Mouse (Mus musculus): ENCODE results near the gene Mrpl4.
A peak's percentile ranks its signal among the peaks of the same experiment; 100 is the strongest.
"Not testable (repeated sequence)": the region's sequence is repeated elsewhere in the genome, so short reads cannot be mapped to it uniquely, and the experiment has no call there.

The Mrpl4 gene

DNA sequence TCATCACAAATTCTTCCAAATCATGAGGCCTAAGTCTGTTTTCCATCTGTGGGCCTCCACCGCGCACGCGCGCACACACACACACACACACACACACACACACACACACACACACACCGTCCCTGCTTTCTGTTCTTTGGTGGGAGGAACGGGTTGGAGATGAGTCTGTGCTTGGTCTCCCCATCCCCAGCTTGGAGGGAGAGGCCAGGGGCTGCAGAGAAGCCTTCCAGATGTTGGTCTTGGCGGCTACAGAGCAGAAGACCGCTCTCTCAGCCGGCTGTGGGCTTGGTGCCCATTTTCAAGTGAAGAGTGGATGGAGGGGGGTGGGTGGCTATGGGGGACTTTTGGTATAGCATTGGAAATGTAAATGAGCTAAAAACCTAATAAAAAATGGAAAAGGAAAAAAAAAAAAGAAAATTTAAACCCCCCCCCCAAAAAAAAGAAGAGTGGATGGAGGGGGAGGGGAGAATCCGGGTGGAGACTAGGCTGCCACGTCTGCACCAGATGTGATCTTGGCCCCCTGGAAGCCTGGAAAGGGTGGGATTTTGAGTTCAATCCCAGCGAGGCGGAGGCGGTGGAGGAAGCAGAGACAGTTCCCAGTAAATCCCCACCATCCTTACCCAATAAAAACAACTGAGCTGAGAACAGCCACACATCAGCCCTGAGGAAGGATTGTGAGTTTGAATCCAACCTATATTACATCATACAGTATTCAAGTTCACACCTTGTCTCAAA is 15.4 kb upstream of the Mrpl4 start:
- no peak for DNase-seq (ENCODE audit: low spot score)

DNA sequence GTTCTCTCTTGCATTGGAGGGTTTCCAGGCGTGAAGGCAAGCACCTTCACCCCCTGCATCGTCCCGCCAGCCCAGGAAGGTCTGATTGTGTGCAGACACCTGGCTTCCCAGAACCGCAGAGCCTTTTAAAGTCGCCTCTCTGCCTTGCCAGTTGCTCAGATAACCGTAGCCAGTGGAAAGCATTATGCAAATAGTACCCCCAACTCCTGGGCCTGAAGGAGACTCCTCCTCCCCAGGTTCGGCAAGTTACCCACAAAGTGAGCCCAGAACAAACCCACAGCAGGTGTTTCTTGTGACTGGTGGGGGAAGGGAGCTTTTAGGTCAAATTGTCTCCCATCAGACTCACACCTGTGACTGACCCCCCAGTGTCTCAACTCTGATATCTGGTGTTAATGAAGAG is 14.6 kb upstream of the Mrpl4 start:
- no peak for DNase-seq (ENCODE audit: low spot score)

DNA sequence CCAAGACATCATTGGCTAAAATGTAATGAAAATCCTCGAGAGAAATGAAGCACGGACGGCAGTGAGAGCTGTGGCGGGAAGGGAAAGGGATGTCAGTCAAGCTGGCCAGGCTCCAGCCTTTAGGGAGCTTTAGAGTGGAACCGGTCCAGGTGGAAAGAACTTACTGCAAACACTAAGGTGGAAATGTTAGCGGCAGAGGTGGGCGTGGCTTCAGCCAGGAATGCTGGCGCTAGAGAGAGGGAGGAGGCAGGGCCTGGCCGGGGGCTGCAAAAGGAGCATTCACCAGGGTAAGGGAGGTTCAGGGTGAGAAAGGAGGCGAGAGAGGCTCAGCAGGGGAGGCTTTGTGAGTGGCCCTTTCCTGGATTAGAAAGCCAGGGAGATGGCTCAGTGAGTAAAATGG is 11.7 kb upstream of the Mrpl4 start:
- no peak for DNase-seq (ENCODE audit: low spot score)

DNA sequence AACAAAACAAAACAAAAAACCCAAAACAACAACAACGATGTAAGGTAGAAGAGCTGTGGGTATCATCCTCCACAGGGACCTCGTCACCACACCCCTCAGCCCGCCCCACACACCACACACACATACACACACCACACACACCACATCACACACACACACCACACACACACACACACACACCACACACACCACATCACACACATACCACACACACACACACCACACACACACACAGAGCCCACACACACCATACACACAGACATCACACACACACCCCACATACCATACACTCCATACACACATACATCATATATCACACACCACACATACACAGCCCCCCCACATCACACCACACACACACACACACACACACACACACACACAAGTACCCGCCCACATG is 11.0 kb upstream of the Mrpl4 start:
- no peak for DNase-seq (ENCODE audit: low spot score)

DNA sequence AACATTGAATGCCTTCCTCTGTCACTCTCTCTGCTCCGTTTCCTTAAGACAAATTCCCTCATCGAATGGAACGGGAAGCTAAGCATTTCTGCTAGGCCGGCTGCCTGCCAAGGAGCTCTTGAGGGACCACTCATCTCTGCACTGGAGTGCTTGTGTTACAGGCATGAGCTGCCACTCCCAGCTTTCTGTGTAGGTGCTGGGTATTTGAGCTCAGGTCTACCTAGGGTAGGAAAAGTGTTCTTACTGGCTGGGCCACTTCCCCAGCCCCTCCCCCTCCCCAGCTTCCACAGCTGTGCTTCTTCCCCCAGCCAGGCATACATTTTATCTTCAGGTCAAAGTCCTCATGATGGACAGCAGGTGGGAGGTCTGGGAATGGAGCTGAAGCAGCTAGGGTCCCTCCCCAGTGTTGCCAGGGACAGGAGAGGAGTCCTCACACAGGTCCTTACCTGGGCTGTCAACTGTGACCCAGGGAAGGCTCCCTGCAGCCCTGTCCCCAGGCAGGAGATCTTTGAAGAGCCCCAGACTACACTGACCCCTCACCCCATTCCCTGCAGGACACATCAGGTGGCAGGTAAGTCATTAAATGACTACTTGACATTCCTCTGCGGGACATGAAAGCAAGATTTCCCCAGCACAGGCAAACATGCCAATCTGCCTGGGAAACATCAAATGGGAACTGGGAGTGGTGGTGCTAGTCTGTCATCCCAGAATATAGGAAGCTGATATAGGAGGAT is 9.2 kb upstream of the Mrpl4 start:
- DNase-seq (ENCODE audit: low spot score): no peak

GRCm38 (mm10) chr9:20995069-20995468 is 7.5 kb upstream of the Mrpl4 start:
- DNase-seq (ENCODE audit: low spot score): no peak

DNA sequence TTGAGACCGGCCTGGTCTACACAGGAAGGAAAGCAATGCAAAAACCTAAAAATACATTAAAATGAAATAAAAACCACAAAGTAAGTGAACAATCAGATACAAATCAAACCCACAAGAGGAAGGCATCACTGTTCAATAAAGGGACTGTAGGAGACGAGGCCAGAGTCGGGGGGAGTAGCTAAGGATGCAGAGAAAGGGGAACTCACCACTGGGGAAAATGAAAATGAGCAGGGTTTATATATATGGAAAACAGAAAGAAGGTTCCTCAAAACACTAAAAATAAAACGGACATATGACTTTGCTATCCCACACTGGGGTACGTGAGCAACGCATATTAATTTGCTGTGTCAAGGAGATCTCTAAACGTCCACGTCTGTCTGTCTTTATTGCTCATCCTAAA is 5.5 kb upstream of the Mrpl4 start:
- no peak for DNase-seq (ENCODE audit: low spot score)

- DNase-seq (ENCODE audit: low spot score): not testable (repeated sequence)
Observed at GRCm38 (mm10) chr9:20998337-20998736, 4.2 kb upstream of the Mrpl4 start.

- no peak for DNase-seq (ENCODE audit: low spot score)
Observed at GRCm38 (mm10) chr9:21000811-21001210, 1.7 kb upstream of the Mrpl4 start.

GRCm38 (mm10) chr9:21001651-21002200 is 812 bp upstream of the Mrpl4 start:
- no peak for DNase-seq (ENCODE audit: low spot score)

GRCm38 (mm10) chr9:21002270-21002626 is 290 bp upstream of the Mrpl4 start:
- DNase-seq (ENCODE audit: low spot score): no peak

DNA sequence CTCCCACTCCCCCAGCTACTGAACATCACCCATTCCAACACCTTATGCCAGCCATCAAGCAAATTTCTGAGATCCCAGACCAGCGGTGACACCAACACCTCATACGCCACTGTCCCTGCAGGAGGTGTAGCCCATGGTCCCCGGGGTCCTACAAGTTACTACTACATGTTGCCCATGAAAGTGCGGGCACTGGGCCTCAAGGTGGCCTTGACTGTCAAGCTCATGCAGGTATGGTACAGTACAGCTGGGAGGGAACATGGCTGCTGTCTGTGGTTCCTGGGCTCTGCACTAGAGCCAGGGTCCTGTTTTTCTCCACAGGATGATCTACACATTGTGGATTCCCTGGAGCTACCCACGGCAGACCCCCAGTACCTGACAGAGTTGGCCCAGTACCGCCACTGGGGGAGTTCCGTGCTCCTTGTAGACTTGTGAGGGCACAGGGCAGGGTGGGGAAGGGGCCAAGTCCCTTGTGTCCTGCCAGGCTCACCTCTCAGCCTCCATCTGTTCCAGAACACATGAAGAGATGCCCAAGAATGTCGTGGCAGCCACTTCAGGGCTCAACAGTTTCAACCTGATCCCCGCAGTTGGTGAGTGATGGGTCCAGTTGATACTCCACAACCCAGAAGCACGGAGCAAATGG is 4.9 kb downstream of the Mrpl4 start:
- DNase-seq (ENCODE audit: low spot score): no peak

DNA sequence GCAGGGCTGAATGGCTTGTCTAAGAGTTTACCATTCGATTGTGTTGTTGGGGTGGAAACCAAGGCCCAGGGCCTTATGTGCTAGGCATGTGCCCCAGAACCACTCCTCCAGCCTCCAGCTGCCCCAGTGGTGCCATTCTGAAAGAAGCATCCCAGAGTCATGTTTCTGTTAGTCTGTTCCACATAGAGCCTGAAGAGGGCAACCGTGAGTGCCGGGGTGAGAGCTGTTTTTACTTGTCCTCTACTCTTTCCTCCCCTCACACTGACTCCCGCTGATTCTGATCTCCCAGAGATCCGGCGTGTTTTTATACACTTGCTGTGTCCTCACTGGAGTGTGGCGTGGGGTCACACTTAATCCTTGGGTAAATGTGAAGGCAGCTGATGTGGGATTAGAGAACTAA is 5.5 kb downstream of the Mrpl4 start:
- no peak for DNase-seq (ENCODE audit: low spot score)

DNA sequence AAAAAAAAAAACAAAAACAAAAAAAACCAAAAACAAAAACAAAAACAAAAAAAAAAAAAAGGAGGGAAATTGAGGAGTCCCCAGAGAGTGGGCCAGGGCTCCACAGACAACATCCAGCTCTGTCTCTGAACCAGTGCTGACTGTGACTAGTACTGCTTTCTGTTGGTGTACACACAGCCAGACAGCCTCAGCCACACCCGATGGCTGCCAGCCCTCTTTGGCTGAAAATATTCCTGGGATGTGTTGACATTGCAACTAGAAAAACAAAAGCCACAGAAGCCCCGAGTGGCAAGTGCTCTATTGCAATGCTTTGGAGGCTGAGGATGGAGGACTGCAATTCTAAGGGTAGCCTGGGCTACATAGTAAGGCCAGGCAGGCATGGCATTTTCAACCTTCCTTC is 7.8 kb downstream of the Mrpl4 start:
- DNase-seq (ENCODE audit: low spot score): no peak

DNA sequence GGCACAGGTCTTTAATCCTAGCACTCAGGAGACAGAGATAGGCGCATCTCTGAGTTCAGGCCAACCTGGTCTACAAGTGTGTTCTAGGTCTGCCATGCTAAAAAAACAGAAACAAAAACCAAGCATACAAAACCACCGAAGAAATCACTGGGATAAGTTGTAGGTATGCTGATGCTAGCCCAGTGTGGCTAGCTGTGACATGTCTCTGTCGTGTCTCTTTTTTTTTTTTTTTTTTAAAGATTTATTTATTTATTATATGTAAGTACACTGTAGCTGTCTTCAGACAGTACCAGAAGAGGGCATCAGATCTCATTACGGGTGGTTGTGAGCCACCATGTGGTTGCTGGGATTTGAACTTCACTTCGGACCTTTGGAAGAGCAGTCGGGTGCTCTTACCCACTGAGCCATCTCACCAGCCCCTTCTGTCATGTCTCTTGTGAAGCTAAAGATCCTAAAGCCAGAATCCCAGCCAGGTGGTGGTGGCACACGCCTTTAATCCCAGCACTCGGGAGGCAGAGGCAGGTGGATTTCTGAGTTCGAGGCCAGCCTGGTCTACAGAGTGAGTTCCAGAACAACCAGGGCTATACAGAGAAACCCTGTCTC is 8.5 kb downstream of the Mrpl4 start:
- not testable (repeated sequence) for DNase-seq (ENCODE audit: low spot score)

GRCm38 (mm10) chr9:21011846-21012312 is 9.3 kb downstream of the Mrpl4 start:
- DNase-seq (ENCODE audit: low spot score): no peak

- DNase-seq (ENCODE audit: low spot score): no peak
Observed at GRCm38 (mm10) chr9:21012368-21012767, 9.8 kb downstream of the Mrpl4 start.

DNA sequence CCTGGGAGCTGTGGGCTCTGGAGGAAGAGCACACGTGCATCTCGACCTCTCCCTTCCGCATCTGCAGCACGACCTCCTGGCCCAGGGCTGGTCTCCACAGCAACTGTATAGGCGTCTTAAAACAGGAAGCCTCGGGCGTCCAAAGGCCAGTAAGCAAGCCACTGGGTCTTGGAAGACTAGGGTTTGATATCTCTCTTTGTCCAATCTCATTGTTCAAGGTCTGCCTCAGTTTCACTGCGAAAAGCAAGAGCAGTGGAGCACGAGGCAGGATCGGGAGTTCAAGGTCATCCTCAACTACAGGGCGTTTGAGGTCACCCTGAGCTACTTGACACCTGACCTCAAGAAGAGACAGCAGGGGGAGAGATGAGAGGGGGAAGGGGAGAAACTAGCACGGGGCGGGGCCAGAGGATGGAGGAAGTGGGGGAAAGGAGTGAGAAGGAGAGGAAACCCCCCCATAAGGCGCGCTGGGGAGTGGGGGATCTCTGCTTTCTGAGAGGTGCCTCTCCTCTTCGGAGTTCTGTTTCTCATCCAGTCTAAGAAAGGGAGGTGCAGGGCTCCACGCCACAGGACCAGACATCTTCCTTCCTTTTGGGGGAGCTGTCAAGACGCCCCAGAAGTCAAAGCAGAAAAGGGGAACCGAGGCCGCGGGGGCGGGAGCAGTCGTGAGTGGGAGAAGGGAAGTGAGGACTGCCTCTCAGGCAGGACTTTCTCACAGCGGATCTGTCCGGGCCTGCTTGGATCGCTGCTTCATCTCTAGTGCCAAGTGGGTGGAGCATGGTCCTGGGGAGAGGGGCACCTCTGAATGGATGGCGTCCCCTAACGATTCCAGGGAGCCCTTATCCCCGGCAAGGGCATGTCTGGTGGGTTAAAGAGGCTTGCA is 12.4 kb downstream of the Mrpl4 start:
- DNase-seq (ENCODE audit: low spot score): peak; percentile 72

DNA sequence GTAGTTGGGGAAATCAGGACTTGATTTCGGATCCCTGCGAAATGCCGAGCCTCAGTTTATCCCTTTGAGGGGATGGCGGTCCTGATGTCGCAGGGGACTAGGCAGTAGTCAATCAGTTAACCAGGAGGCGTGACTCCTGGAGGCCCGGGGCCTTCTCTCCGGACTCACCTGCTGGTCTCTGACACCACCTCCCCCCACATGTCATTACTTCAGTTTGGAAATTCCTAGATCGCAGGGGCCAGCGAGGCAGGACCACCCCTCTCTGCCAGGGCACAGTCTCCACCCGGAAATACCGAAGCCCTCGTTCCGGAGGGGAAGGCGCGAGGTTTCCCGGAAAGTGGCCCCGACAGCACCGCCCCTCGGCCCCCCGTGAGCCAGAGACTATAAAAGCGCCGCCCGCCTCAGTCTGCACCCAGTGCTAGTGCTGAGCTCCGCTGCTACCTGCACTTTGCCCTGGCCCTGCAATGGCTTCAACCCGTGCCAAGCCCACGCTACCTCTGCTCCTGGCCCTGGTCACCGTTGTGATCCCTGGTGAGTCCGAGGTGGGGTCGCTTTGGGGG is 13.1 kb downstream of the Mrpl4 start, which contains the start of gene Icam1:
Gene Icam1 (plus strand): TSS at position 415 of the 560 bp plus-strand sequence.
- DNase-seq (ENCODE audit: low spot score): peak; percentile 57

DNA sequence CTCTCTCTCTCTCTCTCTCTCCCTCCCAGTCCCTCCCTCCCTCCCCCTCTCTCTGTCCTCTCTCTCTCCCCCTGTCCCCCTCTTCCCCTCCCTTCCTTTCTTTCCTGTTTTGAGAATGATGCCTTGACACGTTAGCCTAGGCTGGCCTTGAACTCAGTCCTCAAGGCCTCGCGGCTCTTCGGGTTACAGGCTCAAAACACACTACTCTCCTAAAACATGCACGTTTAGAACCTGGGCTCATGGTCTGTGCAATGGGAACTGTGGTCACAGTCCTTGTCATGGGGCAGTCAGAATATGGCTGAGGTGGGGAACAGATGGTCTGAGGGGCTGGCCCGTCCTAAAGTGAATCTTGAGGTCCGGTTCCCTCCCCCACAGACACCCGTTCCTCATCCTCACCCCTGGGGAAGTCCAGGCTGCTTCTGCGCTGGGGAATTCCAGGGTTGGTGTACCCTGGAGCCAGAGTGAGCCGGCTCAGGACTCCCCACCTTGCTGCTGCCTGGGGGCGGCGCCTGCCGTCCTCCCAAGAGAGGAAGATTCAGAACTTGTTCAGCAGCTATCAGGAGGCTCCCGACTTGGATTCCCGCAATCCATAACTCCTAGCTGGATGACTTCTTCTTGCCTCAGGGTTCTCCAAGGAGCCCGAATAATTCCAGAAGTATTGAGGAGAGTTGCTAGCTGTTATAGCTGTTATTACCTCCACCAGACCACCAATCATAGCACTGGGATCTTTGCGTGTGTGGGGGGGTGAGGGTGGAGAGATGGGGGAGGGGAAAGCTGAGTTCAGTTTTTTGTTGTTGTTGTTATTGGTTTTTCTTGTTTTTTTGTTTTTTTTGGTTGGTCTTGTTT is 14.0 kb downstream of the Mrpl4 start:
- no peak for DNase-seq (ENCODE audit: low spot score)
